Mouse (Mus musculus): Measurements from ENCODE around the gene Ogfod1. TPM values are rescaled to one million over a fixed set of nuclear protein-coding genes. Genes with fewer than 3 reads are reported as not detected.
"Not testable (repeated sequence)": the region's sequence is repeated elsewhere in the genome, so short reads cannot be mapped to it uniquely, and the experiment has no call there.

The Ogfod1 gene
- polyA plus RNA-seq, 1 experiment from 2014 or later = 13.7 TPM

DNA sequence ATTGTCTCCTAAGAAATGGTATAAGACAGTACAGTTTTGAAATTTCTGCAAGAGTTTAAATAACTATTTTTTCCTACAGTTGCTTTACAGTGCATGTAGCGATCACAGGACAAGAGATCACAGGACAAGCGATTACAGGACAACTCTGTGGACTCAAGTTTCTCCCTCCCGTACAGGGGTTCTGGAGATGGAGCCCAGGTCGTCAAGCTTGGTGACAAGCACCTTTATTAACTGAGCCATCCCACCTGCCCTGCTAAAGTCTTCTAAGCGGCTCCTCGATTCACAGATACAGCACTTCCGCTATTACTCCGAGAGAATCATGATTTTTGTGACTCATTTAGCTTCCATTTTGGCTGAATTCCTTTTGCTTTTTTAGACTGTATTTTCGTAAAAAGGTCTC lies 7.3 kb upstream of the Ogfod1 start:
- H3K4me3 ChIP-seq = no peak overlapping the region
- H3K36me3 ChIP-seq = peaks cover 63% of the 10 kb centered on the region
- no peaks in the 10 kb centered on the region for H3K27me3 ChIP-seq
- H3K9ac ChIP-seq = no peak overlapping the region
- no peak for ATAC-seq (ENCODE audit: borderline replicate concordance, extremely low read depth, low FRiP score, low TSS enrichment)
- H3K4me2 ChIP-seq = no peak overlapping the region
- 91% methylated on average over 9 of the region's 9 CpGs for WGBS
- no peak overlapping the region for H3K27ac ChIP-seq
- peaks cover 7% of the 10 kb centered on the region; the same call in 1 of the 2 replicates for H3K4me1 ChIP-seq
- no peaks in the 10 kb centered on the region for H3K9me3 ChIP-seq

- H3K27ac ChIP-seq = no peak overlapping the region
- H3K4me3 ChIP-seq = no peak overlapping the region
- peaks cover 27% of the 10 kb centered on the region for H3K36me3 ChIP-seq
- H3K4me1 ChIP-seq = peaks cover 22% of the 10 kb centered on the region
- no peak overlapping the region for H3K4me2 ChIP-seq
- H3K9ac ChIP-seq = no peak overlapping the region
- 82% methylated on average over 3 of the region's 3 CpGs for WGBS
- H3K27me3 ChIP-seq = no peaks in the 10 kb centered on the region
- ATAC-seq (ENCODE audit: borderline replicate concordance, extremely low read depth, low FRiP score, low TSS enrichment) = no peak
- H3K9me3 ChIP-seq = no peaks in the 10 kb centered on the region
Measured at GRCm38 (mm10) chr8:94033601-94034000, 3.4 kb upstream of the Ogfod1 start.

DNA sequence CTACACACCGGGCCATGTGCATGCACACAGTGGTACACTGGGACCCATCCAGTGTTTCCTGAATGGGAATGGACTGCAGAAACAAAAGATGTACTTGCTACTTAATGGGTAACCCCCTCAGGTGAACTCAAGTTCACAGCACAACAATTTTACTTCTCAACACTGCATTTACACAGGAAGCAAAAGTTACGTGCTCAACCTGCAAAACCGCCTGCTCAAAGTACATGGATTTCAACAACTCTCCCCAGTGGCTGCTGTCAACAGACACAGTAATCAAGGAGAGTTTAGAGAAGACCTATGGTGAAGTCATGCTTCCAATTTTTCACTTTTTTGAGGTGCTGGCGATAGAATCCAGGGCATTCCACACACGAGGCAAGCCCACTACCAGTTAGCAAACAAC lies 1.8 kb upstream of the Ogfod1 start:
- no peak overlapping the region for H3K27ac ChIP-seq
- no peaks in the 10 kb centered on the region for H3K9me3 ChIP-seq
- no peak for ATAC-seq (ENCODE audit: borderline replicate concordance, extremely low read depth, low FRiP score, low TSS enrichment)
- H3K4me2 ChIP-seq = peak overlapping the region; percentile 69
- no peaks in the 10 kb centered on the region for H3K27me3 ChIP-seq
- peak overlapping the region; percentile 4; the same call in 1 of the 2 replicates for H3K9ac ChIP-seq
- peaks cover 22% of the 10 kb centered on the region for H3K4me1 ChIP-seq
- 43% methylated on average over 5 of the region's 5 CpGs for WGBS
- peaks cover 11% of the 10 kb centered on the region for H3K36me3 ChIP-seq
- H3K4me3 ChIP-seq = peak overlapping the region; percentile 92; the same call in 1 of the 2 replicates

DNA sequence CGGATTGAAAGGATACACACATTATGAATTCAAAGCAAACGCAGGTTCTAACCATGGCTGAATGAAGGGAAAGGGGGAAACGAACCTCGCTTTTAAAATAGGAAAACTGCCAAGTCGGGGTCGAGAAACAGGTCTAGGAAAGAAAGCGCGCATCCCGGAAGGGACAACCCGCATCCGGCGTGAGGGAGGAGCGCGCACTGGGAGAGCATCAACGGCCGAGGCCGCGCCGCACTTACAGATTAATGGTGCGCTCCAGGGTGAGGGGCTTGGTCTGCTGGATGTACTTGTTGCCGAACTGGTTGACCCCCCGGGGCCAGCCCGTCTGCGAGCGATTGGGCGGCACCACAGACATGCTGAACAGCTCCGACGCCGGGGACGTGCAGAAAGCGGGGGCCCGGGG lies 457 bp upstream of the Ogfod1 start:
- WGBS = under 1% methylated on average over 23 of the region's 32 CpGs
- peak overlapping the region; percentile 69 for H3K4me2 ChIP-seq
- peak; percentile 89 for ATAC-seq (ENCODE audit: borderline replicate concordance, extremely low read depth, low FRiP score, low TSS enrichment)
- not testable (repeated sequence) for H3K9me3 ChIP-seq, H3K36me3 ChIP-seq, H3K27me3 ChIP-seq
- H3K9ac ChIP-seq = peak overlapping the region; percentile 57
- H3K4me3 ChIP-seq = peak overlapping the region; percentile 92
- peaks cover 22% of the 10 kb centered on the region for H3K4me1 ChIP-seq
- H3K27ac ChIP-seq = peak overlapping the region; percentile 85

GRCm38 (mm10) chr8:94037806-94038205 lies 808 bp downstream of the Ogfod1 start:
- 5% methylated on average over 15 of the region's 15 CpGs for WGBS
- Histone ChIP-seq H3K9ac (peak overlapping the region; percentile 72), H3K4me3 (peak overlapping the region; percentile 92), H3K36me3 (0 out of 2 replicates have a peak, but pooled peaks cover 3% of the 10 kb centered on the region), H3K27me3 (no peaks in the 10 kb centered on the region), H3K4me1 (peaks cover 22% of the 10 kb centered on the region), H3K9me3 (no peaks in the 10 kb centered on the region), H3K27ac (peak overlapping the region; percentile 21; the same call in 1 of the 2 replicates), H3K4me2 (peak overlapping the region; percentile 72)
- ATAC-seq (ENCODE audit: borderline replicate concordance, extremely low read depth, low FRiP score, low TSS enrichment) = no peak

DNA sequence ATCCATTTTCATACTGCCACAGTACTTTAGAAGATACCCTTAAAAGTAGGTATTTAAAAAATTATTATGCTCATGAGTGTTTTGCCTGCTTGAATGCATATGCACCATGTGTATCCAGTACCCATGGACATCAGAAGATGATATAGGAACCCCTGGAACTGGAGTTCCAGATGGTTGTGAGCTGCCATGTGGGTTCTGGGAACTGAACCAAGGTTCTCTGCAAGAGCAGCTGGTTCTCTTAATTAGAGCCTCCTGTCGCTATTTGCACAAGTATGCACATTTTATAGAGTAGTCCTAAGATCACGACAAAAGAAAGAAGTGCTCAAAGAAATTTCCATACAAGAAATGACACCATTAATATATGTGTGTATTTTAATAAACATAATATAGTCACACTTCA lies 10.8 kb downstream of the Ogfod1 start:
- 74% methylated on average over 2 of the region's 2 CpGs for WGBS
- no peak for ATAC-seq (ENCODE audit: borderline replicate concordance, extremely low read depth, low FRiP score, low TSS enrichment)
- peaks cover 6% of the 10 kb centered on the region; the same call in 1 of the 2 replicates for H3K36me3 ChIP-seq

GRCm38 (mm10) chr8:94052696-94053095 lies 15.7 kb downstream of the Ogfod1 start:
- peaks cover 23% of the 10 kb centered on the region; the same call in 1 of the 2 replicates for H3K36me3 ChIP-seq
- no peak overlapping the region for H3K27ac ChIP-seq
- H3K9ac ChIP-seq = no peak overlapping the region
- H3K4me2 ChIP-seq = no peak overlapping the region
- no peaks in the 10 kb centered on the region for H3K9me3 ChIP-seq
- no peaks in the 10 kb centered on the region for H3K4me1 ChIP-seq
- 87% methylated on average over 12 of the region's 12 CpGs for WGBS
- ATAC-seq (ENCODE audit: borderline replicate concordance, extremely low read depth, low FRiP score, low TSS enrichment) = no peak
- H3K4me3 ChIP-seq = no peak overlapping the region
- no peaks in the 10 kb centered on the region for H3K27me3 ChIP-seq

More for the DNA sequence above, 10.8 kb downstream of the Ogfod1 start:
- no peak overlapping the region for H3K4me2 ChIP-seq
- no peak overlapping the region for H3K9ac ChIP-seq
- no peak overlapping the region for H3K4me3 ChIP-seq
- no peak overlapping the region for H3K27ac ChIP-seq
- H3K27me3 ChIP-seq = no peaks in the 10 kb centered on the region
- no peaks in the 10 kb centered on the region for H3K9me3 ChIP-seq
- H3K4me1 ChIP-seq = no peaks in the 10 kb centered on the region

- no peaks in the 10 kb centered on the region for H3K4me1 ChIP-seq
- no peak overlapping the region for H3K27ac ChIP-seq
- H3K4me2 ChIP-seq = no peak overlapping the region
- WGBS = 55% methylated on average over 6 of the region's 6 CpGs
- no peak overlapping the region for H3K9ac ChIP-seq
- no peak overlapping the region for H3K4me3 ChIP-seq
- no peaks in the 10 kb centered on the region for H3K9me3 ChIP-seq
- no peak for ATAC-seq (ENCODE audit: borderline replicate concordance, extremely low read depth, low FRiP score, low TSS enrichment)
- H3K36me3 ChIP-seq = peaks cover 39% of the 10 kb centered on the region; the same call in 1 of the 2 replicates
- H3K27me3 ChIP-seq = no peaks in the 10 kb centered on the region
Measured at GRCm38 (mm10) chr8:94057157-94057854, 20.3 kb downstream of the Ogfod1 start.

- no peak overlapping the region for H3K4me2 ChIP-seq
- 63% methylated on average over 11 of the region's 11 CpGs for WGBS
- no peak overlapping the region for H3K9ac ChIP-seq
- H3K9me3 ChIP-seq = no peaks in the 10 kb centered on the region
- no peaks in the 10 kb centered on the region for H3K27me3 ChIP-seq
- H3K4me1 ChIP-seq = no peaks in the 10 kb centered on the region
- no peak overlapping the region for H3K27ac ChIP-seq
- peaks cover 9% of the 10 kb centered on the region; the same call in 1 of the 2 replicates for H3K36me3 ChIP-seq
- no peak for ATAC-seq (ENCODE audit: borderline replicate concordance, extremely low read depth, low FRiP score, low TSS enrichment)
- no peak overlapping the region for H3K4me3 ChIP-seq
Measured at GRCm38 (mm10) chr8:94066121-94066863, 29.3 kb downstream of the Ogfod1 start.

DNA sequence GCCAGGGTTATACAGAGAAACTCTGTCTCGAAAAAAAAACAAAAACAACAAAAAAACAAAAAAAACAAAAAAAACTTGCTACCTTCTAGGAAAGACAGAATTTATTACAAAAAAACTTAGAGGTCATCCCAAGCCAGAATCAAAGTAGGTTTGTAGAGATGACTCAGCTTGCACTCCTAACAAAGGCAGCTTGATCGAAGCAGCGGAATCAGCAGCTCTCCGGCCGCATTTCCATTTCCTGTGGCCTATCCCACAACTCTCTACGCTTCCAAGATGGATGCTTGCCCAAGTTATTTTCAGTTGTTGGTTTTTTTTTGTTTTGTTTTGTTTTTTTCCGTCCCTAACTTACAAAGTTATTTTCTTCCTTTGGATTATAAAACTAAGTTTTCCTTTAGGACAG lies 31.8 kb downstream of the Ogfod1 start:
- no peaks in the 10 kb centered on the region for H3K27me3 ChIP-seq
- no peak for ATAC-seq (ENCODE audit: borderline replicate concordance, extremely low read depth, low FRiP score, low TSS enrichment)
- no peaks in the 10 kb centered on the region for H3K9me3 ChIP-seq
- H3K4me2 ChIP-seq = no peak overlapping the region
- no peaks in the 10 kb centered on the region for H3K4me1 ChIP-seq
- H3K36me3 ChIP-seq = peaks cover 9% of the 10 kb centered on the region; the same call in 1 of the 2 replicates
- no peak overlapping the region for H3K4me3 ChIP-seq
- no peak overlapping the region for H3K27ac ChIP-seq
- no peak overlapping the region for H3K9ac ChIP-seq
- WGBS = 85% methylated on average over 7 of the region's 7 CpGs

- H3K27me3 ChIP-seq = no peaks in the 10 kb centered on the region
- H3K9ac ChIP-seq = no peak overlapping the region
- no peak overlapping the region for H3K27ac ChIP-seq
- H3K4me1 ChIP-seq = no peaks in the 10 kb centered on the region
- H3K36me3 ChIP-seq = no peaks in the 10 kb centered on the region
- H3K4me3 ChIP-seq = no peak overlapping the region
- H3K9me3 ChIP-seq = no peaks in the 10 kb centered on the region
- no peak overlapping the region for H3K4me2 ChIP-seq
- no peak for ATAC-seq (ENCODE audit: borderline replicate concordance, extremely low read depth, low FRiP score, low TSS enrichment)
- 82% methylated on average over 12 of the region's 12 CpGs for WGBS
Measured at GRCm38 (mm10) chr8:94076461-94077192, 39.6 kb downstream of the Ogfod1 start.
